In genomic region chr7:55986526-55987214, GRCm38 (mm10) we compare ENCODE assay signal across 8 mouse cellular contexts. TPM values are rescaled to one million over a fixed set of nuclear protein-coding genes. Genes with fewer than 3 reads are reported as not detected.
DNase-seq lines count a peak whose midpoint lies in the region; ATAC-seq and TF ChIP-seq lines count a peak whose summit lies in the region.

No protein-coding gene starts in this region.

- H3K79me2 ChIP-seq in MEL (ENCODE audit: control insufficient read depth, insufficient read depth, low read length, poor library complexity) = no peaks in the 10 kb centered on the region

- TF ChIP-seq CTCF in MEL (IDR thresholded peaks at IDR 0.05 in 2 of 3, conservative IDR thresholded peaks at IDR 0.05 in 1 of 3; ENCODE audit: control insufficient read depth in 1 of 3, insufficient read depth in 1 of 3, low read depth in 2 of 3, low read length in 3 of 3, poor library complexity in 1 of 3, severe bottlenecking in 1 of 3) = peak; percentile 40 to 85 (median 80)
- peak; percentile 62; the same call in 1 of the 2 replicates for TF ChIP-seq CTCF in cerebellum, adult 2 months (IDR thresholded peaks at IDR 0.05; ENCODE audit: borderline replicate concordance, insufficient read depth, low read depth, low read length)

- no peaks in the 10 kb centered on the region for H3K4me1 ChIP-seq in MEL (ENCODE audit: control insufficient read depth in 1 of 2, insufficient read depth in 2 of 2, low read length in 2 of 2)
- no peaks in the 10 kb centered on the region for H3K4me1 ChIP-seq in cerebellum, adult 2 months (ENCODE audit: control insufficient read depth, insufficient read depth, low read length)

- H3K36me3 ChIP-seq in MEL (ENCODE audit: control insufficient read depth in 1 of 2, insufficient read depth in 2 of 2, low read length in 2 of 2) = no peaks in the 10 kb centered on the region; a peak in 1 of 4 replicates

- peak; percentile 80 for TF ChIP-seq RAD21 in MEL (IDR thresholded peaks at IDR 0.05; ENCODE audit: low read depth, low read length)

- TF ChIP-seq POLR2A in MEL (IDR thresholded peaks at IDR 0.05; ENCODE audit: control insufficient read depth in 1 of 2, insufficient read depth in 1 of 2, low read depth in 1 of 2, low read length in 2 of 2, poor library complexity in 1 of 2) = no peak
- no peak for TF ChIP-seq POLR2A in cerebellum, adult 2 months (IDR thresholded peaks at IDR 0.05; ENCODE audit: borderline replicate concordance, insufficient read depth, low read length)

- no peaks in the 10 kb centered on the region for H3K27me3 ChIP-seq in MEL (ENCODE audit: control insufficient read depth in 1 of 2, insufficient read depth in 2 of 2, low read length in 2 of 2)
- no peaks in the 10 kb centered on the region for H3K27me3 ChIP-seq in cerebellum, adult 2 months (ENCODE audit: control insufficient read depth, insufficient read depth, low read length)

- no peak for TF ChIP-seq EP300 in MEL (IDR thresholded peaks at IDR 0.05; ENCODE audit: low read depth in 1 of 2, low read length in 2 of 2)

- peak; percentile 73 for ATAC-seq in frontal cortex, adult (ENCODE audit: low TSS enrichment)
- peak; percentile 93 to 95 for ATAC-seq in hematopoietic stem cell, adult 5-6 weeks (replicated peaks in 1 of 2; ENCODE audit: insufficient read depth in 1 of 2, low FRiP score in 2 of 2, low TSS enrichment in 1 of 2, low read depth in 1 of 2, poor library complexity in 2 of 2, severe bottlenecking in 2 of 2)

- no peak overlapping the region for H3K9ac ChIP-seq in MEL (ENCODE audit: control insufficient read depth, low read depth, low read length, poor library complexity, severe bottlenecking)

- peak; percentile 79 for DNase-seq in MEL (ENCODE audit: low read depth, low spot score)
- DNase-seq in cerebellum, adult 2 months = peak; percentile 63 to 79
- DNase-seq in layer of hippocampus, adult 9-10 months (ENCODE audit: low spot score) = peak; percentile 81
- peak; percentile 86 for DNase-seq in lung, postnatal 10 days
- peak; percentile 23 for DNase-seq in retina, adult 2 months (ENCODE audit: low read depth, low spot score)
- DNase-seq in thymus, postnatal 4 days = peak; percentile 87

- H3K27ac ChIP-seq in MEL (ENCODE audit: control insufficient read depth, low read depth, low read length) = no peak overlapping the region
- no peak overlapping the region for H3K27ac ChIP-seq in cerebellum, adult 2 months (ENCODE audit: insufficient read depth, low read length)

- no peaks in the 10 kb centered on the region for H3K9me3 ChIP-seq in MEL (replicated peaks; ENCODE audit: insufficient read depth, low read length)

- H3K4me3 ChIP-seq in MEL (ENCODE audit: control insufficient read depth in 1 of 2, insufficient read depth in 1 of 2, low read depth in 2 of 2, low read length in 2 of 2) = no peak overlapping the region
- peak overlapping the region; percentile 34 for H3K4me3 ChIP-seq in cerebellum, adult 2 months (replicated peaks; ENCODE audit: insufficient read depth, low read depth, low read length)

- WGBS in cerebellum, adult 2 months = 27% methylated on average over 13 of the region's 13 CpGs

TF ChIP-seq in MEL, 35 proteins besides CTCF, POLR2A, EP300 and RAD21:
- TF ChIP-seq SIN3A (IDR thresholded peaks at IDR 0.05; ENCODE audit: low read length) (no peak), NRF1 (IDR thresholded peaks at IDR 0.05; ENCODE audit: insufficient read depth, low read depth, low read length, poor library complexity, severe bottlenecking) (no peak), RCOR1 (IDR thresholded peaks at IDR 0.05; ENCODE audit: low read depth, low read length) (no peak), SMC3 (IDR thresholded peaks at IDR 0.05; ENCODE audit: low read depth, low read length) (peak; percentile 84), CHD2 (IDR thresholded peaks at IDR 0.05; ENCODE audit: low read length) (no peak), ZC3H11A (IDR thresholded peaks at IDR 0.05; ENCODE audit: low read depth, low read length) (peak; percentile 72), MYC (IDR thresholded peaks at IDR 0.05; ENCODE audit: low read depth, low read length) (no peak), USF2 (IDR thresholded peaks at IDR 0.05; ENCODE audit: borderline replicate concordance in 1 of 2, insufficient read depth in 1 of 2, low read depth in 1 of 2, low read length in 2 of 2) (no peak), MAZ (IDR thresholded peaks at IDR 0.05; ENCODE audit: low read depth, low read length) (peak; percentile 49; the same call in 1 of the 2 replicates)
TF ChIP-seq in MEL: peak in this region for 3.

RNA-seq across cellular contexts. Expression of gene Nipa2, which starts 24.4 kb away (rescaled TPM):
- total RNA-seq in MEL (2012; rRNA removed) = 25.7 and 28.6 TPM in 2 replicates
- polyA plus RNA-seq in MEL (2012; ENCODE audit: insufficient read depth in 1 of 2, insufficient read length in 2 of 2, low read depth in 1 of 2, low replicate concordance in 2 of 2, missing spikeins in 1 of 2) = 10 to 100 TPM in 1 of 2 experiments, not detected in 1; 26.3 TPM
- 19.5 and 20.5 TPM in 2 replicates for polyA plus RNA-seq in cerebellum, adult 2 months (2012; rRNA removed)
- 32.5 and 36.2 TPM in 2 replicates for total RNA-seq in hematopoietic stem cell, adult 5-6 weeks (2017)

RNA-seq across cellular contexts. Expression of gene Nipa1, which starts 33.1 kb away (rescaled TPM):
- 10.4 and 14.8 TPM in 2 replicates for total RNA-seq in MEL (2012; rRNA removed)
- polyA plus RNA-seq in MEL (2012; ENCODE audit: insufficient read depth in 1 of 2, insufficient read length in 2 of 2, low read depth in 1 of 2, low replicate concordance in 2 of 2, missing spikeins in 1 of 2) = 10 to 100 TPM in 1 of 2 experiments, not detected in 1; 13.0 TPM
- polyA plus RNA-seq in cerebellum, adult 2 months (2012; rRNA removed) = 28.8 and 30.7 TPM in 2 replicates
- total RNA-seq in hematopoietic stem cell, adult 5-6 weeks (2017) = 4.7 and 11.0 TPM in 2 replicates

Comparison
In these comparisons a context has a peak if more than half of its experiments do, and no peak if none do; other contexts are left out.
1. DNase-seq: peak in every context shown above with its lines; median percentile 87 in thymus, postnatal 4 days; 86 in lung, postnatal 10 days; 81 in layer of hippocampus, adult 9-10 months; 79 in MEL; 71 in cerebellum, adult 2 months; 23 in retina, adult 2 months.